Mouse (Mus musculus) liver, embryonic 14.5 days (tissue): ENCODE results near the gene Casp2.
A peak's percentile ranks its signal among the peaks of the same experiment; 100 is the strongest.

Experiments used
- CTCF ChIP-seq: IDR thresholded peaks from 2 replicates; pipeline ENCODE4 v1.5.1; 2016; ENCODE audit warnings: antibody characterized with exemption, low read depth, control low read depth
- EP300 ChIP-seq: IDR thresholded peaks from 2 replicates; pipeline ENCODE4 v1.6.1; 2016; ENCODE audit warnings: antibody characterized with exemption, low read depth

GRCm38 (mm10) chr6:42325268-42325609, 60.5 kb downstream of the Casp2 start:
- TF ChIP-seq CTCF (peak; percentile 80), EP300 (no peak)
